Mouse (Mus musculus): ENCODE results near the gene Shq1. TPM values are rescaled to one million over a fixed set of nuclear protein-coding genes. Genes with fewer than 3 reads are reported as not detected.

Gene Shq1
- polyA plus RNA-seq (2012; rRNA removed) (5.2 and 5.8 TPM in 2 replicates), polyA plus RNA-seq (2014; fragmentation: Nextera tagmentation; extraction: Ambion mirVana) (8.7 and 10.6 TPM in 2 replicates)

DNA sequence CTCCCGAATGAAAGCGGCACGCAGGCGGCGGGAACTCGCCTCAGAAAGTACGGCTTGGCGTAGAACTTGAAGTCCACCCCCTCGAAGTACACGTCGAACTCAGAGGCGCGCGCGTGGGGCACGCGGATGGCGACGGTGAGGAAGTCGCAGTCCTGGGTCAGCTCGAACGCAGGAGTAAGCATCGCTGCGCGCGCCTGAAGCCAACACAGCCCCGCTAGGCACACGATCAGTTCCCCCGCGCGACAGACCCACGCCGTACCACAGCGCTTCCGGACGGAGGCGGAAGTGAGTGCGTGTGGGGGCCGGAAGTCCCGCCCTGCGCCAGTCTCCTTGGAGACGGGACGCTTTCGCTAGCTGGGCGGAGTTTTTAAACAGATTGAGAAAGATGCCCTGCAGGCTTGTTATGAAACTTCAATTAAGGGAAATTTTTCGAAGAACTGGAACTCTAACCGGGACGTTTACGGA lies at the start of gene Shq1:
TSS of gene Shq1 (minus strand) at position 278 of the 465 bp plus-strand sequence.
- DNase-seq (ENCODE audit: low read depth in 3 of 3, low spot score in 3 of 3) (peak; percentile 73 to 76 (median 74)), ATAC-seq (ENCODE audit: insufficient read depth) (peak; percentile 89)
- no peaks in the 10 kb centered on the region for H3K36me3 ChIP-seq (replicated peaks; ENCODE audit: control insufficient read depth, insufficient read depth, low read depth)

GRCm38 (mm10) chr6:100720098-100720501 lies 49.1 kb upstream of the Shq1 start:
- no peaks in the 10 kb centered on the region for H3K9me3 ChIP-seq (ENCODE audit: control insufficient read depth, low read length)
- ATAC-seq (ENCODE audit: insufficient read depth) (no peak), DNase-seq (ENCODE audit: low read depth in 3 of 3, low spot score in 3 of 3) (no peak)
- no peak overlapping the region for H3K9ac ChIP-seq (replicated peaks)
- H3K36me3 ChIP-seq (replicated peaks; ENCODE audit: control insufficient read depth, insufficient read depth, low read depth): no peaks in the 10 kb centered on the region
- 0 out of 4 replicates have a peak, but pooled peaks cover 0 to 1% of the 10 kb centered on the region in 2 experiments for H3K4me1 ChIP-seq (replicated peaks; ENCODE audit: control insufficient read depth in 2 of 2, insufficient read depth in 2 of 2, low read length in 1 of 2)
- TF ChIP-seq CTCF (IDR thresholded peaks at IDR 0.05; ENCODE audit: low read depth) (no peak), EP300 (IDR thresholded peaks at IDR 0.05; ENCODE audit: low read depth) (no peak)
- H3K27ac ChIP-seq: no peak overlapping the region
- H3K27me3 ChIP-seq (ENCODE audit: control insufficient read depth, insufficient read depth, low read length): no peaks in the 10 kb centered on the region
- H3K4me2 ChIP-seq (ENCODE audit: low read depth): no peak overlapping the region
- no peak overlapping the region for H3K4me3 ChIP-seq (ENCODE audit: insufficient read depth in 1 of 2, low read depth in 2 of 2, low read length in 2 of 2)
- 46% methylated on average over 6 of the region's 6 CpGs for WGBS (ENCODE audit: insufficient replicate concordance)

More for the DNA sequence above, at the start of gene Shq1:
- peak within 1 kb of the TSS; percentile 36 for H3K27ac ChIP-seq
- no peaks in the 10 kb centered on the region for H3K27me3 ChIP-seq (ENCODE audit: control insufficient read depth, insufficient read depth, low read length)
- H3K4me1 ChIP-seq (replicated peaks; ENCODE audit: control insufficient read depth in 2 of 2, insufficient read depth in 2 of 2, low read length in 1 of 2): peaks cover 9% of the 10 kb centered on the region in 2 experiments; a peak in 3 of 4 replicates
- peak within 1 kb of the TSS; percentile 83 to 95 for H3K4me3 ChIP-seq (ENCODE audit: insufficient read depth in 1 of 2, low read depth in 2 of 2, low read length in 2 of 2)
- peak within 1 kb of the TSS; percentile 79 for H3K9ac ChIP-seq (replicated peaks)
- H3K9me3 ChIP-seq (ENCODE audit: control insufficient read depth, low read length): no peaks in the 10 kb centered on the region
- peak within 1 kb of the TSS; percentile 81 for H3K4me2 ChIP-seq (ENCODE audit: low read depth)
- WGBS (ENCODE audit: insufficient replicate concordance): under 1% methylated on average over 49 of the region's 49 CpGs
- TF ChIP-seq EP300 (IDR thresholded peaks at IDR 0.05; ENCODE audit: low read depth): no peak
- TF ChIP-seq CTCF (IDR thresholded peaks at IDR 0.05; ENCODE audit: low read depth): peak; percentile 53

DNA sequence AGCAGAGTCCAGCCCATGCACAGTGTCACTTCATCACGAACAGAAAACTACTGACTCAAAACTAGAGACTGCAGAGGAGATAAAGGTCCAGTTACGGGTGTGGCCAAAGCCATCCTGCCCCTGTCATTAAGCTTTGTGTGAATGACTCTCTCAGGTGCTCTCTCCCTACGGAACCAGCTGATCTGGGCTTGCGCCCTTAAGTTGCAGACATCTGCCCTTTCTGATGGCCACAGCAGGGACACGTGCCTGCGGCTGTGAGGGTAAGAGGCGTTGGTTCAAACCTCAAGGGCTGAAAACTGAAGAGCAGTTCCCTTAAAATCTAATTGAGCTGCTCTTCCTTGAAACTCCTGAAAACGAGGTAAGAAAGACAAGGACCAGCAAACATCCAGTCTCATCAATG lies 45.9 kb upstream of the Shq1 start:
- Histone ChIP-seq H3K4me3 (ENCODE audit: insufficient read depth in 1 of 2, low read depth in 2 of 2, low read length in 2 of 2) (no peak overlapping the region), H3K9ac (replicated peaks) (no peak overlapping the region), H3K36me3 (replicated peaks; ENCODE audit: control insufficient read depth, insufficient read depth, low read depth) (no peaks in the 10 kb centered on the region), H3K4me1 (replicated peaks; ENCODE audit: control insufficient read depth in 2 of 2, insufficient read depth in 2 of 2, low read length in 1 of 2) (0 out of 4 replicates have a peak, but pooled peaks cover 0 to 1% of the 10 kb centered on the region in 2 experiments), H3K27me3 (ENCODE audit: control insufficient read depth, insufficient read depth, low read length) (no peaks in the 10 kb centered on the region), H3K9me3 (ENCODE audit: control insufficient read depth, low read length) (no peaks in the 10 kb centered on the region), H3K4me2 (ENCODE audit: low read depth) (no peak overlapping the region), H3K27ac (no peak overlapping the region)
- ATAC-seq (ENCODE audit: insufficient read depth): no peak
- no peak for TF ChIP-seq EP300 (IDR thresholded peaks at IDR 0.05; ENCODE audit: low read depth)
- WGBS (ENCODE audit: insufficient replicate concordance): 57% methylated on average over 8 of the region's 8 CpGs
- DNase-seq (ENCODE audit: low read depth in 3 of 3, low spot score in 3 of 3): no peak

- H3K9me3 ChIP-seq (ENCODE audit: control insufficient read depth, low read length): no peaks in the 10 kb centered on the region
- no peaks in the 10 kb centered on the region for H3K36me3 ChIP-seq (replicated peaks; ENCODE audit: control insufficient read depth, insufficient read depth, low read depth)
- no peak overlapping the region for H3K4me2 ChIP-seq (ENCODE audit: low read depth)
- 0 out of 4 replicates have a peak, but pooled peaks cover 0 to 1% of the 10 kb centered on the region in 2 experiments for H3K4me1 ChIP-seq (replicated peaks; ENCODE audit: control insufficient read depth in 2 of 2, insufficient read depth in 2 of 2, low read length in 1 of 2)
- no peak for ATAC-seq (ENCODE audit: insufficient read depth)
- no peak overlapping the region for H3K9ac ChIP-seq (replicated peaks)
- TF ChIP-seq CTCF (IDR thresholded peaks at IDR 0.05; ENCODE audit: low read depth) (no peak), EP300 (IDR thresholded peaks at IDR 0.05; ENCODE audit: low read depth) (no peak)
- DNase-seq (ENCODE audit: low read depth in 3 of 3, low spot score in 3 of 3): no peak
- H3K4me3 ChIP-seq (ENCODE audit: insufficient read depth in 1 of 2, low read depth in 2 of 2, low read length in 2 of 2): no peak overlapping the region
- no peaks in the 10 kb centered on the region for H3K27me3 ChIP-seq (ENCODE audit: control insufficient read depth, insufficient read depth, low read length)
- H3K27ac ChIP-seq: no peak overlapping the region
- 54% methylated on average over 7 of the region's 7 CpGs for WGBS (ENCODE audit: insufficient replicate concordance)
These were observed 45.2 kb upstream of the Shq1 start for GRCm38 (mm10) chr6:100716152-100716551.

DNA sequence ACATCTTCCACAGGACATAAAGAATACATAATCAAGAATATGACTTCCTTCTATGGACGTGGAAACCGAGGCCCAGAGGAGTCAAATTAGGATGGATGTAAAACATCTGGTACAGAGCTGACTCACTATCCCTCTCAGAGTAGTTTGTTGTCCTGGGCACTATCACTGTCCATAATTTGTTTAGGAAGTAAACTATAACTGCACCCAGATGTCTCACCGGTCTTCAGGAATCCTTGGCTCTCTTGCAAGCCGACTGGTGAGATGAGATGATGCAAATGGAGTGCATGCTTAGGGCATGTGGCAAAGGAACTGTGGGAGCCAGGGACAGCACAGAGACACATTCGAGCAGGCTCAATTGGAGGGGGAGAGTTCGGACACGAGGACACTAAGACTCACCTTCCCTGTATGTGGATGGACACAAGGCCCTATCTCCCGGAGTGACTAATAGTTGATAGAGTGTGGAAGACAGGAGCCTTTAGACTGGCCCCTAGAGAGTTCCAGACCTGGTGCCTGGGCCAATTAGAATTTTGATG lies 44.4 kb upstream of the Shq1 start:
- DNase-seq (ENCODE audit: low read depth in 3 of 3, low spot score in 3 of 3) (no peak), ATAC-seq (ENCODE audit: insufficient read depth) (no peak)
- H3K36me3 ChIP-seq (replicated peaks; ENCODE audit: control insufficient read depth, insufficient read depth, low read depth): no peaks in the 10 kb centered on the region
- H3K9ac ChIP-seq (replicated peaks): no peak overlapping the region
- H3K4me3 ChIP-seq (ENCODE audit: insufficient read depth in 1 of 2, low read depth in 2 of 2, low read length in 2 of 2): no peak overlapping the region
- 0 out of 4 replicates have a peak, but pooled peaks cover 0 to 1% of the 10 kb centered on the region in 2 experiments for H3K4me1 ChIP-seq (replicated peaks; ENCODE audit: control insufficient read depth in 2 of 2, insufficient read depth in 2 of 2, low read length in 1 of 2)
- 64% methylated on average over 8 of the region's 8 CpGs for WGBS (ENCODE audit: insufficient replicate concordance)
- no peak overlapping the region for H3K27ac ChIP-seq
- TF ChIP-seq CTCF (IDR thresholded peaks at IDR 0.05; ENCODE audit: low read depth) (no peak), EP300 (IDR thresholded peaks at IDR 0.05; ENCODE audit: low read depth) (no peak)
- H3K27me3 ChIP-seq (ENCODE audit: control insufficient read depth, insufficient read depth, low read length): no peaks in the 10 kb centered on the region
- no peaks in the 10 kb centered on the region for H3K9me3 ChIP-seq (ENCODE audit: control insufficient read depth, low read length)
- H3K4me2 ChIP-seq (ENCODE audit: low read depth): no peak overlapping the region
